Mouse (Mus musculus) limb, embryonic 13.5 days (tissue): ENCODE data around the gene Gm20388. TPM values are rescaled to one million over a fixed set of nuclear protein-coding genes. Genes with fewer than 3 reads are reported as not detected.

Experiments used
- ATAC-seq: fragments of 200-750 bp; cut with Nextera tagmentation; 2 replicates; pipeline ENCODE4 v1.8.0; 2017; ENCODE audit warnings: low read depth, moderate number of reproducible peaks, moderate TSS enrichment; ENCODE audit not compliant: low FRiP score
- H3K27ac ChIP-seq: fragments of 300-500 bp; sonication (generic); 2 replicates; pipeline ENCODE4 v1.5.1; 2015; ENCODE audit warnings: inconsistent platforms, mild to moderate bottlenecking, moderate library complexity
- H3K27me3 ChIP-seq: fragments of 300-500 bp; sonication (generic); 2 replicates; pipeline ENCODE4 v1.6.1; 2015; ENCODE audit warnings: mild to moderate bottlenecking, inconsistent platforms
- H3K36me3 ChIP-seq: fragments of 300-500 bp; sonication (generic); 2 replicates; pipeline ENCODE4 v1.6.1; 2015; ENCODE audit warnings: inconsistent platforms, mild to moderate bottlenecking, moderate library complexity
- H3K4me1 ChIP-seq: fragments of 300-500 bp; sonication (generic); 2 replicates; pipeline ENCODE4 v1.6.1; 2015; ENCODE audit warnings: inconsistent platforms
- H3K4me2 ChIP-seq: fragments of 300-500 bp; sonication (generic); replicated peaks from 2 replicates; pipeline ENCODE4 v1.6.1; 2015; ENCODE audit warnings: inconsistent platforms, mild to moderate bottlenecking, moderate library complexity
- H3K4me3 ChIP-seq: fragments of 300-500 bp; sonication (generic); 2 replicates; pipeline ENCODE4 v1.5.1; 2015; ENCODE audit warnings: moderate library complexity, mild to moderate bottlenecking, inconsistent platforms
- H3K9ac ChIP-seq: fragments of 300-500 bp; sonication (generic); 2 replicates; pipeline ENCODE4 v1.6.1; 2015; ENCODE audit warnings: mild to moderate bottlenecking, inconsistent platforms
- H3K9me3 ChIP-seq: fragments of 300-500 bp; sonication (generic); 2 replicates; pipeline ENCODE4 v1.6.1; 2016; ENCODE audit warnings: inconsistent platforms
- WGBS: fragments of 180-500 bp; shearing (Covaris S2); methylation state at CpG from one replicate; pipeline ENCODE4 v1.1.7; 2015; 5-methylcytosine and 5-hydroxymethylcytosine counted together
- polyA plus RNA-seq: library from polyadenylated mRNA; unstranded; fragments of >200 nt; fragmentation: Nextera tagmentation; extraction: Ambion mirVana; gene quantifications from 2 replicates; pipeline ENCODE4 v1.2.1, GENCODE M21; 2015

Gene Gm20388
- polyA plus RNA-seq, 1 experiment from 2014 or later = 7.1 TPM

DNA sequence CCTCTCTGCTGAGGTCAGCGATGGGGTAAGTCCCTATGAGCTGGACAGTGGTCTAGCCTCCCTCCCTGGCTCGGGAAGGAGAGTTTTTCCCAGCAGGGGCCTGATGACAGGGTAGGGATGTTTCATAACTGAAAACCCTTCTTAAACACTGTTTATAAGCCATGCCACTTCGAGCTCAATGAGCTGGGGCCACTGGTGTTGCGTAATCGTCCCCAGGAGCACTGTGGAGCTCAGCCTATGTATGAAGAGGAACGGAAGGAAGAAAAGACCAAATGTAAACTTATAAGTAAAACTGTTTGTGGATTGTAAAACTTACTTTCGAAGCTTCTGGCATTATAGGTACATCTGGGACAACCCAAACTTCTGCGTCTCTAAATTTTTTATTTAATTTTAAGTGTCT, 4291.1 kb downstream of the Gm20388 start:
- no peak overlapping the region for H3K9ac ChIP-seq
- H3K36me3 ChIP-seq = no peaks in the 10 kb centered on the region
- H3K4me2 ChIP-seq = no peak overlapping the region
- peaks cover 10% of the 10 kb centered on the region for H3K4me1 ChIP-seq
- H3K4me3 ChIP-seq = no peak overlapping the region
- H3K27me3 ChIP-seq = no peaks in the 10 kb centered on the region
- no peak overlapping the region for H3K27ac ChIP-seq
- no peak for ATAC-seq
- WGBS = 82% methylated on average over 8 of the region's 8 CpGs
- no peaks in the 10 kb centered on the region for H3K9me3 ChIP-seq

DNA sequence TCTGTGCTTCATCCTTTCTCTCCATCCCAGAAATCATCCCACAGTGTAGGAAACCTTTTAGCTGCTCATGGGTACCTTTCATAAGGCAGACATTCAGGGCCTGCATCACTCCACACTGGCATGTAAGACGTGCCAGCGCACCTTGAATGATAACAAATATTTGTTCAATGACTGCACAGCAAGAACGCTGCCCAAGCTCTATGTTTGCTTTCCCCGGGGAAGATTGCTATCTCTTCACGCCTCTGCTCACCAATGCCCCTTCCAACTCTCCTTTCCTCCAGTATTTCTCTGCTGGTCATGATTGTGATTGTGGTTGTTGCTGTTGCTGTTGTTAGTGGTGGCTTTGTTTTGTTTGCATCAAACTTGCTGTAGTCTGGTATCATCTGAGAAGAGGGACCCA, 4292.3 kb downstream of the Gm20388 start:
- H3K9me3 ChIP-seq = no peaks in the 10 kb centered on the region
- H3K36me3 ChIP-seq = no peaks in the 10 kb centered on the region
- H3K4me2 ChIP-seq = no peak overlapping the region
- no peak overlapping the region for H3K9ac ChIP-seq
- no peaks in the 10 kb centered on the region for H3K27me3 ChIP-seq
- ATAC-seq = no peak
- H3K4me1 ChIP-seq = 0 out of 2 replicates have a peak, but pooled peaks cover 5% of the 10 kb centered on the region
- 89% methylated on average over 5 of the region's 5 CpGs for WGBS
- no peak overlapping the region for H3K27ac ChIP-seq
- H3K4me3 ChIP-seq = no peak overlapping the region

DNA sequence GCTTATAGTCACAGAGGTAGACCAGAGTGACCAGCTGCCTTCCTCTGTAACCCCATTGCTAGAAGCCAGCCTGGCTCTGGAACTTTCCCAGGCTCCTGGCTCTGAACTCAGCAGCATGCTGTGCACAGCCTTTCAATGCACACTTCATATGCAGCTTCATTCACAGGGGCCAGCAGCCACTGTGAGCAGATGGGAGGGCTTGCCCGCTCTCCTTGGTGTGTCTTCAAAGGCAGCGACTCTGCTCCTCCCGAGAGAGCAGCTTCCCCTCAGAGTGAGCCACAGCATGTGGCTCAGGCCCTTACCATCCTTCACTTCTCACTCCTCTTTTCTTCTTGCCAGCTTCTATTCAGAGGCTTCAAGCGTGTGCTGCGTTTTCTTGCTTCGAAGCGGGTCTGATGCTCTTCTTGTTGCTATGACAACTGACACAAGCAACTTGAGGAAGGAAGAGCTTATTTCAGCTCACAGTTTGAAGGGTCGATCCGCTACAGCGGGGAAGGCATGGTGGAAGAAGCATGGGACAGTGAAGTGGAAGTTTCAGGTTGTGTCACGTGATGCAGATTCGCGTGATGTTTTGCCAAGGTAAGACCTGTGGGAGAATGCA, 4293.5 kb downstream of the Gm20388 start:
- no peak overlapping the region for H3K4me3 ChIP-seq
- WGBS = 86% methylated on average over 13 of the region's 13 CpGs
- H3K27me3 ChIP-seq = no peaks in the 10 kb centered on the region
- H3K27ac ChIP-seq = no peak overlapping the region
- H3K36me3 ChIP-seq = no peaks in the 10 kb centered on the region
- no peaks in the 10 kb centered on the region for H3K9me3 ChIP-seq
- ATAC-seq = no peak
- H3K4me1 ChIP-seq = 0 out of 2 replicates have a peak, but pooled peaks cover 5% of the 10 kb centered on the region
- H3K4me2 ChIP-seq = no peak overlapping the region
- no peak overlapping the region for H3K9ac ChIP-seq

DNA sequence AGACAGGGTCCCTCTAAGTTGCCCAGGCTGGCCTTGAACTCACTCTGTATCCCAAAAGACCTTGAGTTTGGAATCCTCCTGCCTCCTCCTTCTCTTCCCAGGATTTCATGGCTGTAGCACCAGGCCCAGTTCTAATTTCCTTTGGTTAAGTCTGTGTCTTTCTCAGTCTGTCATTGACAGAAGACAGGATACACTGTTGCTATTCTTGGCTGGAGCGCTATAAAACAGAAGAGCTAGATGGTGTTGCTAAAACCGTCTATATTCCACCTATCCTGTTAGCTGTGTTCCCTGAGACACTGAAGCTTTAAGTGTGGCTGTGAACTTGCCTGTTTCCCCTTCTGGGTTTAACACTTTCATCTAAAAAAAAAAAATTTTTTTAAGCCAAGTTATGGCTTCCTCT, 4301.5 kb downstream of the Gm20388 start:
- no peak overlapping the region for H3K4me2 ChIP-seq
- no peak overlapping the region for H3K4me3 ChIP-seq
- 52% methylated on average over 2 of the region's 2 CpGs for WGBS

DNA sequence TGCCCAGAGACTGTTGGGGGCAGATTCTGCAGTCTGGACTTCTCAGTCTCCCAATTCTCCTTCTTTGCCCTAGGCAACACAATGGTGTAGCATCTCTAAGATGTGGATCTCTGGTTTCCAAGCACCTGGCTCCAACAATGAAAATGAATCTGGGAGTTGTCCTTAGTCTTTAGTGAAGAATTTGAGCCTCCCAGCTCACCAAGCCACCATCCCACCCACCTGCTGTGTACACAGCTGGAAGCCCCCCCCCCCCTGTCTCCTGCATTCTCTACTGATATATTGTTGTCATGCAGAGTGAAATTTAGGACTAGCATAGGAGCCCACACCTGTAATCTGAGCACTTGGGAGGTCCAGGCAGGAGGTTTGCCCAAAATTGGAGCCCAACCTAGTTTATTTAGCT, 4306.3 kb downstream of the Gm20388 start:
- Histone ChIP-seq H3K27ac (no peak overlapping the region), H3K4me2 (no peak overlapping the region), H3K4me1 (peaks cover 23% of the 10 kb centered on the region), H3K27me3 (no peaks in the 10 kb centered on the region), H3K9me3 (no peaks in the 10 kb centered on the region), H3K4me3 (no peak overlapping the region), H3K9ac (no peak overlapping the region), H3K36me3 (no peaks in the 10 kb centered on the region)
- ATAC-seq = no peak

More for the DNA sequence above, 4301.5 kb downstream of the Gm20388 start:
- H3K4me1 ChIP-seq = peaks cover 7% of the 10 kb centered on the region; the same call in 1 of the 2 replicates
- ATAC-seq = no peak
- no peak overlapping the region for H3K27ac ChIP-seq
- no peaks in the 10 kb centered on the region for H3K9me3 ChIP-seq
- no peak overlapping the region for H3K9ac ChIP-seq
- H3K27me3 ChIP-seq = no peaks in the 10 kb centered on the region
- H3K36me3 ChIP-seq = no peaks in the 10 kb centered on the region

DNA sequence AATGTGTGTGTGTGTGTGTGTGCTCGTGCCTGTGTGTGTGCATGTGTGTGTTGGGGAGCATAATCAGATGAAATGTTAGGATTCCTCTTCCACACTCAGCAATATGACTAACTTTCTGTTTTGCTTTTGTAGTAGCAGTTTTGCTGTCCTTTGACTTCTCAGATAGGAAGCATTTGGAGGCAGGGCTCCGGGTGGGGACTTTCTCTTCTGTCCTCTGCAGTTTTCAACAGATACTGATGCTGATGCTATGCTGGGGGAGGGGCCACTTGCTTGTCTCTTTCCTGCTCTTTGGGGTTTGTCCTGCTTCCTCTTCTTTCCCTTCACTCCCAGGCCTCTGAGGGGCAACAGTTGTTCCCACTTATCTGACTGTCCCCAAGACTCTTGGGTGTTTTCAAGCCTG, 4319.2 kb downstream of the Gm20388 start:
- H3K4me2 ChIP-seq = no peak overlapping the region
- no peak for ATAC-seq
- WGBS = 64% methylated on average over 2 of the region's 2 CpGs

DNA sequence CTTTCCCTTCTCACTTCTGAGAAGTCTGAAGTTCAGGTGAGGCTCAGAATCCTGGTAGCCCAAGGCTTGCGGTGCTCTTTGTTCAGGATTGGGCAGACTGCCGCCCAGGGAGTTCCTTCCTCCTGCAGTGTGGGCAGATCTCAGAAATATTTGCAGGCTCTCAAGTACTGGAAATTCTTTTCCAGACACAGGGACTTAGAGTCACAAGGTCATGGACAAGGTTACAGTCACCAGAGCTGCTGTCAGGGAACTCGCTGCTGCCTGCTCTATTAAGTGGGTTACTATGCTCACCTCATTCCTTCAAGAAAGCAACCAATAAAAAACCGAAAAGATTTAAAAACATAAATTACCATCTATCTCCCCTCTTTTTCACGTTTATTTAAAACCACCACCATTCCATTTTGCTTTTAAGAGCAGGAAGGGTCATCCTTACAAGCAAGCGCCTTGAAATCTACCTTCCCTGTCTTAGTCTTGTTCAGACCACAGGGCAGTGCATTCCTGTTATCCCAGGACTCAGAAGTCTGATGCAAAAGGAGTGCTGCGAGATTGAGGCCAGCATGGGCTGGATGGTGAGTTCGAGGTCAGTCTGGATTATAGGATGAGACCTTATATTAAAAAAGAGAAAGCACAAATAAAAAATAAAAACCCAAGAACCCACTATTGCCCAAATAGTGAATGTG, 4320.0 kb downstream of the Gm20388 start:
- WGBS = 53% methylated on average over 8 of the region's 8 CpGs
- H3K4me2 ChIP-seq = peak overlapping the region; percentile 98
- H3K9ac ChIP-seq = no peak overlapping the region
- peak overlapping the region; percentile 89 for H3K4me3 ChIP-seq
- no peak overlapping the region for H3K27ac ChIP-seq
- H3K4me1 ChIP-seq = peaks cover 27% of the 10 kb centered on the region
- no peaks in the 10 kb centered on the region for H3K9me3 ChIP-seq
- no peak for ATAC-seq
- H3K36me3 ChIP-seq = no peaks in the 10 kb centered on the region
- H3K27me3 ChIP-seq = no peaks in the 10 kb centered on the region

More for the DNA sequence above, 4319.2 kb downstream of the Gm20388 start:
- no peaks in the 10 kb centered on the region for H3K27me3 ChIP-seq
- no peaks in the 10 kb centered on the region for H3K9me3 ChIP-seq
- H3K4me3 ChIP-seq = no peak overlapping the region
- H3K4me1 ChIP-seq = peaks cover 27% of the 10 kb centered on the region
- no peaks in the 10 kb centered on the region for H3K36me3 ChIP-seq
- no peak overlapping the region for H3K9ac ChIP-seq
- no peak overlapping the region for H3K27ac ChIP-seq

DNA sequence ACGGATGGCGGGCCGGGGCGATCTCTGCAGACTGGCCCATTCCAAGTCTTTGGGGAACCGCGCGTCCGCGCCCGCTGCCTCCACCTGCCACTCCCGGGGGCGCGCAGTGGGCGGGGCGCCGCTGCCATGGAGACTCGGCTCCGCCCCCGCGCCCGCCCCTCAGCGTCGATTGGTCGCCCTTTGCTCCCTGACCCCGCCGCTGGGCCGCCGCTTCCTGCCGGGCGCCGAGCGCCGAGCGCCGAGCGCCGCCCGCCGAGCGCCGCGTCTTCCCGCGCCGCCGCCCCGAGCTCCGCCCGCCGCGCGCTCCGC, 4320.5 kb downstream of the Gm20388 start, which contains the start of gene Galnt2:
Gene Galnt2 (plus strand): TSS at position 216 of the 309 bp plus-strand sequence.
- peak within 1 kb of the TSS; percentile 63; the same call in 1 of the 2 replicates for H3K27ac ChIP-seq
- H3K4me3 ChIP-seq = peak within 1 kb of the TSS; percentile 89
- H3K9ac ChIP-seq = peak within 1 kb of the TSS; percentile 89
- no peaks in the 10 kb centered on the region for H3K36me3 ChIP-seq
- H3K4me2 ChIP-seq = peak within 1 kb of the TSS; percentile 98
- no peaks in the 10 kb centered on the region for H3K9me3 ChIP-seq
- under 1% methylated on average over 27 of the region's 53 CpGs for WGBS
- H3K27me3 ChIP-seq = no peaks in the 10 kb centered on the region
- peak; percentile 86 for ATAC-seq
- H3K4me1 ChIP-seq = peaks cover 27% of the 10 kb centered on the region

DNA sequence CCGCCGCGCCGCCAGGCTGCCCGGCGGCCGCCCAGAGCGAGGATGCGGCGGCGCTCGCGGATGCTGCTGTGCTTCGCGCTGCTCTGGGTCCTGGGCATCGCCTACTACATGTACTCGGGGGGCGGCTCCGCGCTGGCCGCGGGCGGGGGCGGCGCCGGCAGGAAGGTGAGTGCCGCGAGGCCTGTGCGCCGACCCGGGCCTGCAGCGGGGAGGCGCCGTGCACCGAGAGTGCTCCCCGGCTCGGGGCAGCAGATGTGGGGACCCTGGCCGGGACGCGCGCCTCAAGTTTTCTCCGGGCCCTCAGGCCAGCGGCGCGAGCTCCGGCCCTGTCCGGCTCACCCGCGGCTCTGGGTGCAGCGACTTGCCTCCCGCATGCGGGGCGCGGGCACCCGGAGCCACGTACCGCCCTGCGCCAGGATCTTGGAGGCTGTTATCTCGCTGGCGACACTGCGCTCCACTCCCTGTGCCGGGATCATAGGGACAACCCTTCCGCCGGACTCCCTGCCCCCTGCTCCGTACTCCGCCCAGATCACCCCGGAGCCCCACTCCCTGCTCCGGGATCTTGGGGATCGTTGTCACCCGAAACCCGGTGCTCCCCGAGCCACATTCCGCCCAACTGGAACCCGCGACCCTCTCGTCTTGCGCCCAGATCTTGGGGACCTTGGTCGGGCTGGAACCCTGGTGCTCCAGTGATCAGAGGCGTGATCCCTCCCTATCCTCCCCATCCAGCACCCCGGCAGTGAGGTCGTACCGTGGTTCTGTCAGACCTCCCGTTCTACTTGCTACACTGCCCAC, 4321.0 kb downstream of the Gm20388 start:
- Histone ChIP-seq H3K4me3 (peak overlapping the region; percentile 89), H3K9ac (peak overlapping the region; percentile 89), H3K36me3 (no peaks in the 10 kb centered on the region), H3K4me1 (peaks cover 27% of the 10 kb centered on the region), H3K4me2 (peak overlapping the region; percentile 98), H3K9me3 (no peaks in the 10 kb centered on the region), H3K27me3 (no peaks in the 10 kb centered on the region), H3K27ac (peak overlapping the region; percentile 63; the same call in 1 of the 2 replicates)
- under 1% methylated on average over 66 of the region's 83 CpGs for WGBS
- peak; percentile 71 for ATAC-seq

DNA sequence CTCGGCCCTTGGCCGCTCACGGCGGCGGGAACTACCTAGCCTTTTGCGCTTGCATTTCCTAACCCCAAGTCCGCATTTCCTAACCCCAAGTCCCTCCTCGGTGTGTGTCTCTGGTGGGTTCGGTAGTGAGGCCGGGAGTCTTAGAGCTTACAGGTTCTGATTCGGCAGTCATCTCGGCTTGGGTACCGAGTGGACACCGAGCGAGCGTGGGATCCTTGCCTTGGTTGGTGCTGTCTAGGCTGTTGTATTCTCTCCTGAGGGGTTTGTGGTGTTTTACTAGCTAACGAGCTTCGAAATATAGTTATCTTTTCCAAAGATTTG, 4321.6 kb downstream of the Gm20388 start:
- Histone ChIP-seq H3K27ac (no peak overlapping the region), H3K4me2 (peak overlapping the region; percentile 98), H3K4me1 (peaks cover 27% of the 10 kb centered on the region), H3K4me3 (peak overlapping the region; percentile 89), H3K27me3 (no peaks in the 10 kb centered on the region), H3K9me3 (no peaks in the 10 kb centered on the region), H3K9ac (peak overlapping the region; percentile 89), H3K36me3 (no peaks in the 10 kb centered on the region)
- ATAC-seq = no peak
- 7% methylated on average over 18 of the region's 18 CpGs for WGBS

DNA sequence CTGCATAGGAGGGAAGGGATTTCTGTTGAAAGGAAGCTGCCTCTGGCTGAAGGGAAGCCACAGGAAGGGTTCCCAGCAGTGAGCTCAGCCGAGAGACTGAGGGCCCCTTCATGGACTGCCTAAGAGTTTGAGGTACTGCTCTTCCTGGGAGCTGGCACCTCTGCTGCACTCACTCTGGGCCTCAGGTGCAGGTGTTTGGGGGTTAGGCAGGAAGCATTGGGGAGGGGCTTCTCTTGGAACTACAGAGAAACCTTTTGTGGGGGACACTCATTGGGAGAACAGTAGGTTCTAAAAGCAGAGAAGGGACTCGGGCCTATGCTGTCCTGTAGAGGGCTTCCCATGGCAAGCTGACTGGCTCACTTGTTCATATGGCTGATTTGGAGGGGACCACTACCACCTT, 4323.9 kb downstream of the Gm20388 start:
- 53% methylated on average over 2 of the region's 2 CpGs for WGBS
- H3K4me2 ChIP-seq = no peak overlapping the region
- no peaks in the 10 kb centered on the region for H3K36me3 ChIP-seq
- peaks cover 34% of the 10 kb centered on the region for H3K4me1 ChIP-seq
- H3K4me3 ChIP-seq = no peak overlapping the region
- no peak overlapping the region for H3K9ac ChIP-seq
- no peaks in the 10 kb centered on the region for H3K9me3 ChIP-seq
- no peak for ATAC-seq
- H3K27me3 ChIP-seq = no peaks in the 10 kb centered on the region
- H3K27ac ChIP-seq = no peak overlapping the region

DNA sequence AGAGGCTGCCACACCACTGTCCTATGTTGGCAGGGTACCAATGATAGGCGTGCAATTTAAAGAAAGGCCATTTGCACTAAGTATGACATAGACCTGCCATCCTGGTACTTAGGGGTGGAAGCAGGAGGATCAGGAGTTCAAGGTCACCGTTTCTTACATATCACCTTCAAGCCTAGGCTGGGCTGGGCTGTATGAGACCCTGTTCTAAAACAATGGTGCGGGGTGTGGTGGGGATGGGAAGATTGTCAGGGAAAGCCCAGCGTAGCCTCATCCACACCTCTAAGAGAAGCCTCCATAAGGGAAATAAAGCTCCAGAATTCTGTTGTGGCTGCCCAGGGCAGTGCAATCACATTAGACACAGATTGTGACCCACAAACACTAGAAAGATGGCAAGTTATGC, 4324.9 kb downstream of the Gm20388 start:
- Histone ChIP-seq H3K27me3 (no peaks in the 10 kb centered on the region), H3K9ac (no peak overlapping the region)
- 94% methylated on average over 4 of the region's 4 CpGs for WGBS

More for the DNA sequence above, 4324.9 kb downstream of the Gm20388 start:
- H3K4me3 ChIP-seq = no peak overlapping the region
- no peak for ATAC-seq
- no peaks in the 10 kb centered on the region for H3K36me3 ChIP-seq
- H3K27ac ChIP-seq = no peak overlapping the region
- H3K4me1 ChIP-seq = peaks cover 43% of the 10 kb centered on the region
- H3K4me2 ChIP-seq = no peak overlapping the region
- H3K9me3 ChIP-seq = no peaks in the 10 kb centered on the region
